Mouse (Mus musculus) liver, embryonic 12.5 days (tissue): ENCODE data around the gene Erc2. TPM values are rescaled to one million over a fixed set of nuclear protein-coding genes. Genes with fewer than 3 reads are reported as not detected.

Experiments
- ATAC-seq: fragments of 200-750 bp; cut with Nextera tagmentation; 2 replicates; pipeline ENCODE4 v1.8.0; 2017; ENCODE audit warnings: moderate number of reproducible peaks, mild to moderate bottlenecking, moderate library complexity
- H3K27ac ChIP-seq: fragments of 300-500 bp; sonication (generic); 2 replicates; pipeline ENCODE4 v1.5.1; 2016; ENCODE audit warnings: mild to moderate bottlenecking
- H3K27me3 ChIP-seq: fragments of 300-500 bp; sonication (generic); replicated peaks from 2 replicates; pipeline ENCODE4 v1.6.1; 2016; ENCODE audit warnings: mild to moderate bottlenecking, moderate library complexity
- H3K36me3 ChIP-seq: fragments of 300-500 bp; sonication (generic); 2 replicates; pipeline ENCODE4 v1.6.1; 2016; ENCODE audit warnings: mild to moderate bottlenecking, moderate library complexity
- H3K4me1 ChIP-seq: fragments of 300-500 bp; sonication (generic); 2 replicates; pipeline ENCODE4 v1.6.1; 2016
- H3K4me2 ChIP-seq: fragments of 300-500 bp; sonication (generic); 2 replicates; pipeline ENCODE4 v1.6.1; 2016; ENCODE audit warnings: mild to moderate bottlenecking, moderate library complexity
- H3K4me3 ChIP-seq: fragments of 300-500 bp; sonication (generic); 2 replicates; pipeline ENCODE4 v1.5.1; 2016; ENCODE audit warnings: mild to moderate bottlenecking, moderate library complexity
- H3K9ac ChIP-seq: fragments of 300-500 bp; sonication (generic); 2 replicates; pipeline ENCODE4 v1.6.1; 2016; ENCODE audit warnings: mild to moderate bottlenecking, moderate library complexity
- H3K9me3 ChIP-seq: fragments of 300-500 bp; sonication (generic); replicated peaks from 2 replicates; pipeline ENCODE4 v1.6.1; 2016; ENCODE audit warnings: mild to moderate bottlenecking, moderate library complexity
- WGBS: fragments of 180-500 bp; shearing (Covaris S2); methylation state at CpG from one replicate; pipeline ENCODE4 v1.1.7; 2016; ENCODE audit not compliant: insufficient replicate concordance; 5-methylcytosine and 5-hydroxymethylcytosine counted together
- polyA plus RNA-seq: library from polyadenylated mRNA; unstranded; fragments of >200 nt; fragmentation: Nextera tagmentation; extraction: Ambion mirVana; gene quantifications from 2 replicates; pipeline ENCODE4 v1.2.1, GENCODE M21; 2016

The Erc2 gene
- polyA plus RNA-seq, 1 experiment from 2014 or later, result 0.77 TPM

DNA sequence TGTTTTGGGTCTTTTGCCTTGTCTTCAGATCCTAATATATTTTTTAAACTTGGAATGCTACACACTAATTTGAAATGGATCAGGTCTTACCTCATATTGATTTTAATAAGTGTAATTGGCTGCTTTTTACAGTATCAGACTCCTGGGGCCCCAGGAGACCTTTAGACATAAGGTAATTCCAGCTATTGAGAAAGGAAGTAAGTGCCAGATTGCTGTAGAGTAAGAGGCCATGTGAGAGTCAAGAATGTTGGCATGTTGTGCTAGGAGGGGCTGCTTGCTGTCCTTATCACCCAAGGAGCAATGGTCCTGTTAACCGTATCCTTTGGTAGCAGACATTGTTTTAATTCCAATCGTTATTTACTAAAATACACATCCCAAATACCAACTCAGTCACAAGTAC is 163.3 kb downstream of the Erc2 start:
- no peaks in the 10 kb centered on the region for H3K27me3 ChIP-seq
- H3K9ac ChIP-seq, result no peak overlapping the region
- no peak overlapping the region for H3K4me2 ChIP-seq
- ATAC-seq, result no peak
- H3K36me3 ChIP-seq, result no peaks in the 10 kb centered on the region
- no peak overlapping the region for H3K4me3 ChIP-seq
- H3K27ac ChIP-seq, result no peak overlapping the region
- no peaks in the 10 kb centered on the region for H3K9me3 ChIP-seq
- H3K4me1 ChIP-seq, result 0 out of 2 replicates have a peak, but pooled peaks cover 6% of the 10 kb centered on the region
- WGBS, result 69% methylated on average over 2 of the region's 2 CpGs

DNA sequence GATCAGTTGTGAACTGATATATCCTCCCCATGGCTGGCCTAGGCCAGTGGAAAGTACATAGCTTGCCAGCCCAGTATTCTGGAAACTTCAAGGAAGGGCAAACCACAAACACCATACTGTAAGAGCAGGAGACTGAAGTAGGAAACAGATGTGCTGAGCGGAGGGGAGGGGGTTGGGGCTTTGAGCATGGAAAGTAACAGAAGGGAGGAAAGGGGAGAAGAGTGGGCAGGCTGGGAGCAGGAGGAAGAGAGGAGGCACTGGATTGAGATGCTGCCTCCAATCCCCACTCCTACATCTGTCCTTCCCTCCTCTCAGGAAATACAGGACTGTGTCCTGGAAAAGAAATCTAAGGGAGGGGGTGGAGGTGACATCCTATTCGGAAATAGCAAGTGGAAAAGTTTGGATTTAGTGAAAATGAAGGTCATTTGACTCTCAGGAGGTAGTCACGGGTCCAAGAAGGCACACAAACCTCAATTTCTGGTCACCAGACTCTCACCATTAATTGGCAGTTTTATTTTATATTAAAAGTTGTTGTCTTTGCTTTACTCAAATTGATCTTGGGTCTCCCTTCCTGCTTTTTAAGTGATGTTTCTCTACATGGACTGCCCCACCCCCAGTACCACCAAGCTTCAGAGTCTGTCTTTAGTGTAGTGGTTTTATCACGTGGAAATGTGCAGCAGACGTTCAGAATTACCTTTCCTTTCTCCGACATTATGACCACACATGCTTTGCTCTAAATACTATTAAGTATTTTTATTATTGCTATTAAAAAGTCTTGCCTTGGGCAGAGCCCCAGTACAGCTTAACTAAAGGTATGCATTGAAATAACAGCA is 167.1 kb downstream of the Erc2 start:
- Histone ChIP-seq H3K27me3 (no peaks in the 10 kb centered on the region), H3K4me1 (0 out of 2 replicates have a peak, but pooled peaks cover 6% of the 10 kb centered on the region), H3K9ac (no peak overlapping the region), H3K4me3 (no peak overlapping the region), H3K9me3 (no peaks in the 10 kb centered on the region), H3K27ac (no peak overlapping the region), H3K36me3 (no peaks in the 10 kb centered on the region), H3K4me2 (no peak overlapping the region)
- 20% methylated on average over 6 of the region's 6 CpGs for WGBS
- 0 out of 2 replicates have a peak, but pooled peaks have one; percentile 37 for ATAC-seq

- WGBS, result 76% methylated on average over 11 of the region's 11 CpGs
These were observed 176.1 kb downstream of the Erc2 start for GRCm38 (mm10) chr14:27798184-27798934.

DNA sequence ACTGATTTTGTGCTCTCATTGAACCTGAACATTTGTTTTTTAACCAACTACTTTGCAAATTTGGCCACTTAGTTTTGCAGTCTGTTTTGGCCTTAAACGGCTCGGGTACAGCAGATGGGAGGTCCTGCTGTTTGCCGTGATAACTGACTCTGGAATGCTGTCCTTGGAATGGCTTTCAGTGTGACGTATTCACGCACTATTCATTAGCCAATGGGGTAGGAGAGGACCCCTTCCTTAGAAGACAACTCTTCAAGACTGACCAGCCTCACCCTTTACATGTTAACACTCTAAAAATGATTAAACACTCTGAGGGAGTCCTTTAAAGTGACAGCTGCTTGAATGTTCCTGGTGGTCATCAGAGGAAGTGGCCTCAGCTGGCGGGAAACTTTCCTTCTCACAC is 178.5 kb downstream of the Erc2 start:
- H3K9ac ChIP-seq, result no peak overlapping the region
- no peak overlapping the region for H3K27ac ChIP-seq
- no peak for ATAC-seq
- H3K4me3 ChIP-seq, result no peak overlapping the region
- H3K36me3 ChIP-seq, result no peaks in the 10 kb centered on the region
- 58% methylated on average over 6 of the region's 6 CpGs for WGBS
- H3K27me3 ChIP-seq, result no peaks in the 10 kb centered on the region
- no peak overlapping the region for H3K4me2 ChIP-seq
- no peaks in the 10 kb centered on the region for H3K4me1 ChIP-seq
- H3K9me3 ChIP-seq, result 0 out of 2 replicates have a peak, but pooled peaks cover 6% of the 10 kb centered on the region

More at GRCm38 (mm10) chr14:27798184-27798934, 176.1 kb downstream of the Erc2 start:
- Histone ChIP-seq H3K9ac (no peak overlapping the region), H3K4me2 (no peak overlapping the region), H3K36me3 (no peaks in the 10 kb centered on the region), H3K9me3 (no peaks in the 10 kb centered on the region), H3K4me1 (no peaks in the 10 kb centered on the region), H3K4me3 (no peak overlapping the region), H3K27ac (no peak overlapping the region), H3K27me3 (no peaks in the 10 kb centered on the region)
- ATAC-seq, result no peak

- ATAC-seq, result no peak
- Histone ChIP-seq H3K27me3 (no peaks in the 10 kb centered on the region), H3K27ac (no peak overlapping the region), H3K4me2 (no peak overlapping the region), H3K9ac (no peak overlapping the region), H3K9me3 (0 out of 2 replicates have a peak, but pooled peaks cover 6% of the 10 kb centered on the region), H3K36me3 (no peaks in the 10 kb centered on the region), H3K4me3 (no peak overlapping the region), H3K4me1 (no peaks in the 10 kb centered on the region)
- WGBS, result 74% methylated on average over 3 of the region's 3 CpGs
These were observed 181.7 kb downstream of the Erc2 start for GRCm38 (mm10) chr14:27803961-27804360.

DNA sequence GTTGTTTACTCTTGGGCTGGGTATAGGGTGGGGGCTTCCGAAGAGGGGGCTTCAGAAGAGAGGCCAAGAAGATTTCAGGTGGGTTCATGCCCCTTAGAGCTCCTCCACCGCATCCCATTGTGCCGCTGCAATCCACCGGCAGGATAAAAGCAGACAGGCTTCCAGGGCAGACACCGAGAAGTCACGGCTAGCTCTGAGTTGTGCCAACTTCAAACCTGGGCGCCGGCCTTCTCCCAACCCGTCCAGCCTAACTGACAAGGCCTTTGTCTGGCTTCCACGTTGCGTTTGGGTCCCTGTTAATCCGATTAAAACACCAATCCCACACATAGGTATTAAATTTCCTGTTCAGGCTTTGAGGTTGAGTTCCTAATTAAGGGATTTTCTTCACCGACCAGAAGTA is 182.8 kb downstream of the Erc2 start:
- Histone ChIP-seq H3K4me3 (no peak overlapping the region), H3K27ac (no peak overlapping the region), H3K4me2 (no peak overlapping the region), H3K9me3 (0 out of 2 replicates have a peak, but pooled peaks cover 6% of the 10 kb centered on the region), H3K36me3 (no peaks in the 10 kb centered on the region), H3K9ac (no peak overlapping the region), H3K27me3 (no peaks in the 10 kb centered on the region), H3K4me1 (no peaks in the 10 kb centered on the region)
- WGBS, result 79% methylated on average over 13 of the region's 13 CpGs
- no peak for ATAC-seq

DNA sequence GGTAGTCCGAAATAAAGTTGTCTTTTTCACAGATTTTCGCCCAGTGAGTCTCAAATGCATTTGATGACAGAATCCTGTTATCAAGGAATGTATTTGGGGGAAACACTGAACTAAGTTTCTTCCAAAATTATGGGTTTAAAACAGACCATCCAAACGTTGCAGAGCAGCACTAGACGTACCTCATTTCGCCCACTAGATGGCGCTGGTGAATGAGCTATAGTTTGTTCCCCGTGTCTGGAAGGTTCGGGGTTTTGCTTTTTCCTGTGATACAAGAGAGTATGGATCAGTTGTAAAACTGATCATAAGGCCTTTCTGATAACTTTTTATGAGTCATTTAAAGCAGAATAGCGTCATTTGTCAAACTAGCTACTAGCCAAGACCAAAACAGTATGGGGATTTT is 185.9 kb downstream of the Erc2 start:
- Histone ChIP-seq H3K4me1 (no peaks in the 10 kb centered on the region), H3K9me3 (0 out of 2 replicates have a peak, but pooled peaks cover 6% of the 10 kb centered on the region), H3K4me3 (no peak overlapping the region), H3K27me3 (no peaks in the 10 kb centered on the region), H3K9ac (no peak overlapping the region), H3K27ac (no peak overlapping the region), H3K36me3 (no peaks in the 10 kb centered on the region), H3K4me2 (no peak overlapping the region)
- ATAC-seq, result no peak
- 6% methylated on average over 9 of the region's 9 CpGs for WGBS

DNA sequence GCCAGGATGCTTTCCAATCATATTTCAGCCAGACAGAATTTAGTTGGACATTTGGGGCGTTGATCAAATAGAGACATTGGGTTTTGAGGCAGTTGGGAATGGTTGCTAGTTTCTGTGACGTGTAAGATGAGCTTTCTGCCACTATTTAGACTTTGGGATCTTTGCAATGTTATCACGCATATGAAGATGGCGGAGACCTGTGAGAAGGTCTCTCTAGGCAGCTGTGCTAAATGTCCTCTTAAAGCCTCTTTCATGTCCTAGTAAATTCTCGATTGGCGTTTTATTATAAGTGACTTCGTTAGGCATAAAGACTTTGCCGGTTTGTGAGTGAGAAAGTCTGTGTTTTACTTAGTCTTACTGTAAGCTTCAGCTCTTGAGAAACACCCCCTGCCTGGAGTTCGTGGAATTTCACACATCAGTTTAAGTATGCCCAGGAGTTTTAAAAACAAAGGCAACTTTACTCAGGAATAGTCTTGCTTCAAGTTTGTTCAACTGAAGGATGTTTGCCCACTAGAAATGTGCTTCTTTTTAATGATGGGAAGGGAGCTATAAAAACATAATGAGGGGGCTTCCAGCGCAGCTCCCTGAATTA is 186.4 kb downstream of the Erc2 start:
- Histone ChIP-seq H3K27ac (no peak overlapping the region), H3K9me3 (0 out of 2 replicates have a peak, but pooled peaks cover 5% of the 10 kb centered on the region), H3K36me3 (no peaks in the 10 kb centered on the region), H3K4me3 (no peak overlapping the region), H3K9ac (no peak overlapping the region), H3K27me3 (no peaks in the 10 kb centered on the region), H3K4me2 (no peak overlapping the region), H3K4me1 (no peaks in the 10 kb centered on the region)
- 44% methylated on average over 10 of the region's 10 CpGs for WGBS
- ATAC-seq, result no peak

DNA sequence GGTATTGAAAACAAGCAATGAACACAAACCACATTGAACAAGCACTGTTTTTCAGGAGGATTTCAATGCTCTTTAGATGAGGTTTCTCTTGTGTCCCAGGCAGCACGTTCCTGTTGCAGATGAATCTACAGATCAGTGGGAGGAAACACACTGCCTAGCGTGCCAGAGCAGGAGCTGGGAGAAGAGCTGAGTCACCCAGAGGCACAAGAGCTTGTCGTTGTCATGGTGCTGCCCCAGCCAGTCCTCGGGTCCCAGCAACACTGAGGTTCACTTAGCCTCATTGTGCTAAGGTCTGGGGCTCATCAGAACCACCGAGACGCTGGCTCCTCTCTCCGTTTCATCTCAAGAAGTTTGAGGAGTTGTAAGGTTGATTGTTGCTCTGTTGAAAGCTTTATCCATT is 188.6 kb downstream of the Erc2 start:
- no peak overlapping the region for H3K9ac ChIP-seq
- H3K27ac ChIP-seq, result no peak overlapping the region
- no peaks in the 10 kb centered on the region for H3K4me1 ChIP-seq
- no peaks in the 10 kb centered on the region for H3K36me3 ChIP-seq
- no peak for ATAC-seq
- H3K4me2 ChIP-seq, result no peak overlapping the region
- 20% methylated on average over 7 of the region's 7 CpGs for WGBS
- no peaks in the 10 kb centered on the region for H3K27me3 ChIP-seq
- H3K4me3 ChIP-seq, result no peak overlapping the region
- H3K9me3 ChIP-seq, result no peaks in the 10 kb centered on the region

GRCm38 (mm10) chr14:27811649-27812048 is 189.4 kb downstream of the Erc2 start:
- Histone ChIP-seq H3K36me3 (no peaks in the 10 kb centered on the region), H3K9me3 (no peaks in the 10 kb centered on the region), H3K4me1 (no peaks in the 10 kb centered on the region), H3K9ac (no peak overlapping the region), H3K4me2 (no peak overlapping the region), H3K4me3 (no peak overlapping the region), H3K27ac (no peak overlapping the region), H3K27me3 (no peaks in the 10 kb centered on the region)
- 69% methylated on average over 3 of the region's 3 CpGs for WGBS
- ATAC-seq, result no peak

- H3K27me3 ChIP-seq, result no peaks in the 10 kb centered on the region
These were observed 193.5 kb downstream of the Erc2 start for GRCm38 (mm10) chr14:27815739-27816138.

GRCm38 (mm10) chr14:27818986-27819385 is 196.8 kb downstream of the Erc2 start:
- H3K9ac ChIP-seq, result no peak overlapping the region
- no peaks in the 10 kb centered on the region for H3K9me3 ChIP-seq
- H3K27me3 ChIP-seq, result no peaks in the 10 kb centered on the region
- H3K27ac ChIP-seq, result no peak overlapping the region
- no peak overlapping the region for H3K4me3 ChIP-seq
- no peak for ATAC-seq
- 75% methylated on average over 5 of the region's 5 CpGs for WGBS
- no peaks in the 10 kb centered on the region for H3K4me1 ChIP-seq
- H3K4me2 ChIP-seq, result no peak overlapping the region
- H3K36me3 ChIP-seq, result no peaks in the 10 kb centered on the region

More at GRCm38 (mm10) chr14:27815739-27816138, 193.5 kb downstream of the Erc2 start:
- H3K4me2 ChIP-seq, result no peak overlapping the region
- no peaks in the 10 kb centered on the region for H3K4me1 ChIP-seq
- WGBS, result 67% methylated on average over 6 of the region's 6 CpGs
- no peaks in the 10 kb centered on the region for H3K9me3 ChIP-seq
- no peak overlapping the region for H3K4me3 ChIP-seq
- H3K36me3 ChIP-seq, result no peaks in the 10 kb centered on the region
- ATAC-seq, result no peak
- no peak overlapping the region for H3K27ac ChIP-seq
- H3K9ac ChIP-seq, result no peak overlapping the region
